Mouse (Mus musculus): Measurements from ENCODE around the gene Bub1b. TPM values are rescaled to one million over a fixed set of nuclear protein-coding genes. Genes with fewer than 3 reads are reported as not detected.
"Not testable (repeated sequence)": the region's sequence is repeated elsewhere in the genome, so short reads cannot be mapped to it uniquely, and the experiment has no call there.

Bub1b gene
- total and polyA plus RNA-seq, 2 experiments from 2014 or later, result 6.5 to 10.1 TPM

DNA sequence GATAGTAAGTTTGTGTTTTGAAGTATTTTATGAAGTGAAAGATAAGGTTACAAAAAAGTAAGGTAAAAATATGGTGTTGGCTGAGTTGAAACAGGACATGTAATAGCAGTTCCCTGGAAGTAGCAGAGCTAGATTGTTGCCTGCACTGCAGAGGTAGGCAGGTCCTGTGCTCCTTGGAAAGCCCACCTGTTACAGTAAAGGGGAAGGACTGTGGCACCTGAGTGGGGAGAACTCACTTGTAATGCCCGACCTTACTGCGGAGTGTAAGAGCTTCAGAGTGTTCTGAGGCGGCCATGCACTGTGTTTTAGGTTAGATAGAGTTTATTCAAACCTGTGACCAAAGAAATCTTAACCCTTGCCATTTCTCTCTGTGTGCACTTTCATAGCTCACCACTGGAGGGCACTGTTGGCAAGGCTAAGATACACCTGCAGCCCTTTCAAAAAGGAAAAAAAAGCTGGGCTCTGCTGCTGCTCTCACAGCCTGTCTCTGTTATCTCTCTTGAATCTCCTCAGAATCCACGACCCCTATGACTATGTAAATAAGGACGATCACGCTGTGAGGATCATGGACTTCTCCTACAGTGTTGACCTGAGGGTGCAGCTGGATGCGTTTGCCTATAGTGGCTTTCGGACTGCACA lies 40.0 kb downstream of the Bub1b start:
- peak; percentile 88 for ATAC-seq
- Histone ChIP-seq H3K9me3 (ENCODE audit: low read length) (no peaks in the 10 kb centered on the region), H3K27ac (ENCODE audit: low read depth, low read length) (no peak overlapping the region), H3K4me3 (ENCODE audit: low read depth, low read length) (no peak overlapping the region), H3K27me3 (ENCODE audit: insufficient read depth, low read length) (no peaks in the 10 kb centered on the region), H3K36me3 (ENCODE audit: insufficient read depth) (peaks cover 5% of the 10 kb centered on the region; the same call in 1 of the 2 replicates), H3K4me1 (ENCODE audit: insufficient read depth) (no peaks in the 10 kb centered on the region), H3K9ac (0 out of 2 replicates have a peak overlapping the region, but pooled peaks have one; percentile 33), H3K4me2 (ENCODE audit: low read depth) (no peak overlapping the region)
- DNase-seq, result peak; percentile 89
- TF ChIP-seq CTCF (IDR thresholded peaks at IDR 0.05; ENCODE audit: low read depth), result peak; percentile 92
- 38% methylated on average over 8 of the region's 8 CpGs for WGBS

DNA sequence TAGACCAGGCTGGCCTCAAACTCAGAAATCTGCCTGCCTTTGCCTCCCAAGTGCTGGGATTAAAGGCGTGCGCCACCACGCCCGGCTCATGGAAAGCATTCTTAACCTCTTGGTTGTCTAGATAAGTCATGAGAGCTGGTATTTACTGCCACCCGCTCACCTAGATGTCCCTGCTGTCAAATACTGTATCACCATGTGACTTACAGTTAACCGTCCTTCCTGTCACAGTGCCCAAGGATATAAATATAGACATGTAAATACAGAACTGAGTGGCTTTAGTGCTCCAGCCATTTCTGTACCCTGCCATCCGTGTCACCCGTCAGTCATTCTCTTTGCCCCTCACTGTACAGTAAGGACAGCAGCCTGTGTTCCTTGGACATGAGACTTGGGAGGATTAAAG lies 40.7 kb downstream of the Bub1b start:
- ATAC-seq, result no peak

GRCm38 (mm10) chr2:118641147-118641546 lies 43.1 kb downstream of the Bub1b start:
- no peaks in the 10 kb centered on the region for H3K9me3 ChIP-seq (ENCODE audit: low read length)
- no peaks in the 10 kb centered on the region for H3K27me3 ChIP-seq (ENCODE audit: insufficient read depth, low read length)
- no peaks in the 10 kb centered on the region for H3K4me1 ChIP-seq (ENCODE audit: insufficient read depth)
- no peak overlapping the region for H3K9ac ChIP-seq
- H3K36me3 ChIP-seq (ENCODE audit: insufficient read depth), result no peaks in the 10 kb centered on the region
- DNase-seq, result no peak
- 66% methylated on average over 2 of the region's 2 CpGs for WGBS
- H3K27ac ChIP-seq (ENCODE audit: low read depth, low read length), result no peak overlapping the region
- H3K4me2 ChIP-seq (ENCODE audit: low read depth), result no peak overlapping the region
- no peak overlapping the region for H3K4me3 ChIP-seq (ENCODE audit: low read depth, low read length)
- no peak for ATAC-seq
- no peak for TF ChIP-seq CTCF (IDR thresholded peaks at IDR 0.05; ENCODE audit: low read depth)

More for the DNA sequence above, 40.7 kb downstream of the Bub1b start:
- H3K9ac ChIP-seq, result no peak overlapping the region
- H3K4me3 ChIP-seq (ENCODE audit: low read depth, low read length), result no peak overlapping the region
- H3K4me2 ChIP-seq (ENCODE audit: low read depth), result no peak overlapping the region
- peaks cover 5% of the 10 kb centered on the region; the same call in 1 of the 2 replicates for H3K36me3 ChIP-seq (ENCODE audit: insufficient read depth)
- H3K9me3 ChIP-seq (ENCODE audit: low read length), result no peaks in the 10 kb centered on the region
- H3K27ac ChIP-seq (ENCODE audit: low read depth, low read length), result no peak overlapping the region
- 93% methylated on average over 8 of the region's 8 CpGs for WGBS
- TF ChIP-seq CTCF (IDR thresholded peaks at IDR 0.05; ENCODE audit: low read depth), result no peak
- no peak for DNase-seq
- no peaks in the 10 kb centered on the region for H3K27me3 ChIP-seq (ENCODE audit: insufficient read depth, low read length)
- H3K4me1 ChIP-seq (ENCODE audit: insufficient read depth), result no peaks in the 10 kb centered on the region

DNA sequence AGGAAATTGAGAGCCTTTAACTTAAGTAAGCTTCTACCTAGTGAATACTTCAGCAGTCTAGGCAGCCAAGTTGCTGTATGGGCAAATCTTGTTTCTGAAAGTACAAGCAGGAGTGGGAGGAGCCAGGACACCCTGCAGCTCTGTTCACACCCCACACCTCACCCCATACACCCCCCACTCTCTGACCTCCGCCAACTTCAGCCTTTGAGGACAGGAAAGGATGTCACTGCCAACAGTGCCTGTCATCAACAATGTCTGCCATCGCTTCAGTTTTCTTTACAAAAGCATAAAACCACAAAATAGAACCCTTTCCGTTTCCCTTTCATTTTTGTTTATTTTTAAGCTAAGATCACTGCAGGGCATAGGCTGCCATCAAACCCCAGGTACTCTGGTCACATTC lies 44.4 kb downstream of the Bub1b start:
- WGBS, result 79% methylated on average over 3 of the region's 3 CpGs
- ATAC-seq (no peak), DNase-seq (no peak)
- Histone ChIP-seq H3K9me3 (ENCODE audit: low read length) (no peaks in the 10 kb centered on the region), H3K27me3 (ENCODE audit: insufficient read depth, low read length) (no peaks in the 10 kb centered on the region), H3K27ac (ENCODE audit: low read depth, low read length) (no peak overlapping the region), H3K36me3 (ENCODE audit: insufficient read depth) (no peaks in the 10 kb centered on the region), H3K9ac (no peak overlapping the region), H3K4me1 (ENCODE audit: insufficient read depth) (no peaks in the 10 kb centered on the region), H3K4me3 (ENCODE audit: low read depth, low read length) (no peak overlapping the region), H3K4me2 (ENCODE audit: low read depth) (no peak overlapping the region)
- TF ChIP-seq CTCF (IDR thresholded peaks at IDR 0.05; ENCODE audit: low read depth), result no peak

- DNase-seq, result no peak
Observed at GRCm38 (mm10) chr2:118642942-118643341, 44.9 kb downstream of the Bub1b start.

GRCm38 (mm10) chr2:118646665-118647064 lies 48.7 kb downstream of the Bub1b start:
- no peak for DNase-seq
- TF ChIP-seq CTCF (IDR thresholded peaks at IDR 0.05; ENCODE audit: low read depth), result no peak

More at GRCm38 (mm10) chr2:118642942-118643341, 44.9 kb downstream of the Bub1b start:
- no peak overlapping the region for H3K4me2 ChIP-seq (ENCODE audit: low read depth)
- no peaks in the 10 kb centered on the region for H3K27me3 ChIP-seq (ENCODE audit: insufficient read depth, low read length)
- H3K9me3 ChIP-seq (ENCODE audit: low read length), result no peaks in the 10 kb centered on the region
- WGBS, result 65% methylated on average over 3 of the region's 3 CpGs
- H3K4me1 ChIP-seq (ENCODE audit: insufficient read depth), result no peaks in the 10 kb centered on the region
- TF ChIP-seq CTCF (IDR thresholded peaks at IDR 0.05; ENCODE audit: low read depth), result no peak
- no peak overlapping the region for H3K4me3 ChIP-seq (ENCODE audit: low read depth, low read length)
- ATAC-seq, result no peak
- H3K27ac ChIP-seq (ENCODE audit: low read depth, low read length), result no peak overlapping the region
- no peaks in the 10 kb centered on the region for H3K36me3 ChIP-seq (ENCODE audit: insufficient read depth)
- no peak overlapping the region for H3K9ac ChIP-seq

GRCm38 (mm10) chr2:118650697-118651096 lies 52.7 kb downstream of the Bub1b start:
- ATAC-seq; H3K4me1 ChIP-seq (ENCODE audit: insufficient read depth); H3K27me3 ChIP-seq (ENCODE audit: insufficient read depth, low read length); H3K36me3 ChIP-seq (ENCODE audit: insufficient read depth); H3K9me3 ChIP-seq (ENCODE audit: low read length); H3K4me2 ChIP-seq (ENCODE audit: low read depth); H3K27ac ChIP-seq (ENCODE audit: low read depth, low read length); H3K9ac ChIP-seq; DNase-seq; H3K4me3 ChIP-seq (ENCODE audit: low read depth, low read length): not testable (repeated sequence)
- WGBS, result 31% methylated on average over 2 of the region's 2 CpGs

More at GRCm38 (mm10) chr2:118646665-118647064, 48.7 kb downstream of the Bub1b start:
- H3K27ac ChIP-seq (ENCODE audit: low read depth, low read length), result no peak overlapping the region
- no peaks in the 10 kb centered on the region for H3K9me3 ChIP-seq (ENCODE audit: low read length)
- H3K27me3 ChIP-seq (ENCODE audit: insufficient read depth, low read length), result no peaks in the 10 kb centered on the region
- ATAC-seq, result no peak
- H3K4me3 ChIP-seq (ENCODE audit: low read depth, low read length), result no peak overlapping the region
- WGBS, result 89% methylated on average over 5 of the region's 5 CpGs
- no peaks in the 10 kb centered on the region for H3K36me3 ChIP-seq (ENCODE audit: insufficient read depth)
- H3K9ac ChIP-seq, result no peak overlapping the region
- no peak overlapping the region for H3K4me2 ChIP-seq (ENCODE audit: low read depth)
- H3K4me1 ChIP-seq (ENCODE audit: insufficient read depth), result no peaks in the 10 kb centered on the region
